ENCODE assay signal across 27 mouse cellular contexts in the genomic region with DNA sequence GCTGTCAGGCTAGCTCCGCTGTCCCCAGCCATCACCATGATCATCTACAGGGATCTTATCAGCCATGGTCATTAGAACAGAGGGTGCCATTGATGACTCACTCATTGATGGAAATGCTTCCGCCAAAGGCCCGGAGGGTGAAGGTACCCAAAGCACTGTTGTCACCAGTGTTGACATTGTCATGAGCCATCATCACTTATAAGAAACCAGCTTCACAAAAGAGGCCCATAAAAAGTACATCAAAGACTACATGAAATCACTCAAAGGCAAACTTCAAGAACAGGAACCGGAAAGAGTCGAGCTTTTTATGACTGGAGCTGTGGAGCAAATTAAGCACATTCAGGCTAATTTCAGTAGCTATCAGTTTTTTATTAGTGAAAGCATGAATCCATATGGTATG. TPM values are rescaled to one million over a fixed set of nuclear protein-coding genes. Genes with fewer than 3 reads are reported as not detected.
DNase-seq lines count a peak whose midpoint lies in the region; ATAC-seq lines count a peak whose summit lies in the region.
"Had no signal": no experiment of that assay in that cellular context is flagged by ENCODE, and none has a peak within 500 bp of the region (broad histone marks: within the 10 kb centered on the region; RNA-seq: fewer than 3 reads in every experiment).

No protein-coding gene starts in this region.

- peak; percentile 62 for ATAC-seq in activated CD4-positive, CD25-positive, alpha-beta regulatory T cell, adult 4 months
- ATAC-seq: forebrain, embryonic 13.5 days; forebrain, embryonic 16.5 days; hindbrain, embryonic 16.5 days; intestine, postnatal 0 days; Patski had no signal

- DNase-seq in CD4-positive, CD25-positive, alpha-beta regulatory T cell, adult 2 months (ENCODE audit: low read depth, low spot score) = peak; percentile 66
- peak; percentile 26 to 27 for DNase-seq in CD8-positive naive resting alpha-beta T cell, adult 2 months (ENCODE audit: low read depth in 2 of 2, low spot score in 2 of 2)
- peak; percentile 79 for DNase-seq in naive thymus-derived CD4-positive, alpha-beta T cell, adult 2 months (ENCODE audit: low read depth)
- no peak for DNase-seq in gastrocnemius, adult 18-20 months (ENCODE audit: low spot score)
- no peak for DNase-seq in lung, adult 18-20 months
- DNase-seq in ovary, postnatal 10 days (ENCODE audit: low spot score) = no peak
- DNase-seq: adrenal gland, adult 8-10 months; adrenal gland, postnatal 36 days; cerebellum, adult 18-20 months; cerebellum, adult 9-10 months; cerebellum, postnatal 14 days; gastrocnemius, adult 2 months; gastrocnemius, postnatal 14 days; kidney, adult 2 months had no signal

RNA-seq across cellular contexts. Expression of a gene that starts 54.3 kb away (rescaled TPM):
- polyA plus RNA-seq in activated CD4-positive, CD25-positive, alpha-beta regulatory T cell, adult 4 months (2017; shearing (Covaris generic)) = 1,000 to 10,000 TPM; 1,534 to 1,587 TPM
- total RNA-seq in gastrocnemius, adult 18-20 months (2021) = not detected
- total RNA-seq: gastrocnemius, adult 2 months had no signal
- polyA plus RNA-seq: C2C12; embryonic facial prominence, embryonic 12.5 days; erythroblast, embryonic 14.5 days; forebrain, embryonic 13.5 days; G1E; heart, embryonic 14.5 days; heart, postnatal 0 days; hindbrain, embryonic 13.5 days; intestine, postnatal 0 days; Patski had no signal

Comparison
In these comparisons a context has a peak if more than half of its experiments do, and no peak if none do; other contexts are left out.
1. DNase-seq: peak in CD4-positive, CD25-positive, alpha-beta regulatory T cell, adult 2 months (single experiment), CD8-positive naive resting alpha-beta T cell, adult 2 months (2 of 2) and naive thymus-derived CD4-positive, alpha-beta T cell, adult 2 months (single experiment); none in gastrocnemius, adult 18-20 months (single experiment), lung, adult 18-20 months (0 of 2) and ovary, postnatal 10 days (single experiment).